Mouse (Mus musculus): ENCODE results near the gene Foxg1.

The Foxg1 gene

DNA sequence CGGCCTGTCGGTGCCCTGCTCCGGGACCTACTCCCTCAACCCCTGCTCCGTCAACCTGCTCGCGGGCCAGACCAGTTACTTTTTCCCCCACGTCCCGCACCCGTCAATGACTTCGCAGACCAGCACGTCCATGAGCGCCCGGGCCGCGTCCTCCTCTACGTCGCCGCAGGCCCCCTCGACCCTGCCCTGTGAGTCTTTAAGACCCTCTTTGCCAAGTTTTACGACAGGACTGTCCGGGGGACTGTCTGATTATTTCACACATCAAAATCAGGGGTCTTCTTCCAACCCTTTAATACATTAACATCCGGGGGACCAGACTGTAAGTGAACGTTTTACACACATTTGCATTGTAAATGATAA lies 3.2 kb downstream of the Foxg1 start:
- DNase-seq (ENCODE audit: low read depth, low spot score): no peak

- DNase-seq (ENCODE audit: low read depth, low spot score): no peak
Observed at GRCm38 (mm10) chr12:49386081-49386805, 3.8 kb downstream of the Foxg1 start.

DNA sequence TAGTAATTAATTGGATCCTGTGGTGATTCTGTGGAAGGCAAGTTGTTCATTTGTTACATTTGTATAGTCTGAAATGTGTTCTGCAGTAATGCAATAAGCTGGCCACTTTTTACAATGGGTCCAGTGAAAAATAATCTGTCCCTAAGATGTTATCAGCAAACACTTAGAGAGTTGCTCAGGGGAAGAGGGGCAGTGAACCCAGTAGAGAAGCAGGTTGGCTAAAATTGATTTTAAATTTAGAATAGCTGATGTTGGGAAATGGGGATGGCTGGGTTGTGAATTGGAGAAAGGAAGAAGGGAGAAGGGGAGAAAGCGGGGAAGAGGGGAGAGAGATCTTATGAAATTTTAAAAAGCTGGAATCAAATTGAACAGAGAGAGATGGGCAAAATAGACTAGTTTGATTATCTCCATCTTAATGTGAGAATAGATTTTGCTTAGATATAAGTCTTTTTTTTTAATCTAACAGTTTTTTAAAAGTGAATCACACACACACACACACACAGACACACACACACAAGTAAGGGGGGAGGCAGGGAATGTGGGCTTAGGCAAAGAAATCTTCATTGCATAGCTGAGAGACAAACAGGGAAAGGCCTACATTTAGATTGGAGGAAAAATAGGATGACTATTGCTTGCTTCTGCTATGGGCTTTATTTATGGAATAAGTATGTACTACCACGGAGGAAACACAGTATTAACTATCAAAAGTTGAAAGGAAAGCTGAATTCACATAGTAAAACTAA lies 5.6 kb downstream of the Foxg1 start:
- DNase-seq (ENCODE audit: low read depth, low spot score): no peak

GRCm38 (mm10) chr12:49389666-49390065 lies 7.2 kb downstream of the Foxg1 start:
- DNase-seq (ENCODE audit: low read depth, low spot score): no peak

GRCm38 (mm10) chr12:49390257-49390656 lies 7.8 kb downstream of the Foxg1 start:
- DNase-seq (ENCODE audit: low read depth, low spot score): no peak

GRCm38 (mm10) chr12:49390926-49391304 lies 8.5 kb downstream of the Foxg1 start:
- no peak for DNase-seq (ENCODE audit: low read depth, low spot score)

DNA sequence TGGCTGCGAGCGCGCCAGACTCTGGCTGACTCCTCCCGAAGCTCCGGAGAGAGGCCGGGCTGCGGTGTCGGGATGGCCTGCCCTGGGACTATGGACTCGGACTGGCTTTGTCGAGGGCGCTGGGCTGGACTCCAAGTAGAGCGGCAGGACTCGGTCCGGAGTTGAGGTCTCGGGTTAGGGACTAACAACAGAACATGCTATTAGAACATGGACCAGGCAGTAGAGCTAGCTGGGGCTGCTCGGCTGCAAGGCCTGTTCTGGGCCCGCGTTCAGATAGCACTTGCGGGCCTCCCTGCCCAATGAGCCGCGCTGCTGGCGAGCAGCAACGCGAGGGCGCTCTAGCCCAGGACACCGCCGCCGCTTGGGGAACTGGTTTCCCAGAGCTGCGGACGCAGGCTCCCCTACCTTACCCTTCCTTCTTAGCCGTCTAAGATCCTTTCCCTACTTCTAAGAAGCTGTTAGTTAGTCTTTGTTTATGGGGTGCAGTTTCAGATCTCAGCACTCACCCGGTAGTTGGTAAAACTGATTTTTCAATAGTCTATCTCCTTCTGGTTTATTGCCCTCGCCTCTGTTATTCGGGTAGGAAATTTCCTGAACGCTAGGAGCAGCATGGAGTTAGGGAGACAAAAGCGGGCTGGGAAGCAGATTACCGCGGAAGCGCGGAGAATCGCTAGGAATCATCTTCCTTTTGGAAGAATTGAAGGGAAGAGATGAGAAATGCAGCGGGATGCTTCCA lies 9.0 kb downstream of the Foxg1 start:
- DNase-seq (ENCODE audit: low read depth, low spot score): no peak

DNA sequence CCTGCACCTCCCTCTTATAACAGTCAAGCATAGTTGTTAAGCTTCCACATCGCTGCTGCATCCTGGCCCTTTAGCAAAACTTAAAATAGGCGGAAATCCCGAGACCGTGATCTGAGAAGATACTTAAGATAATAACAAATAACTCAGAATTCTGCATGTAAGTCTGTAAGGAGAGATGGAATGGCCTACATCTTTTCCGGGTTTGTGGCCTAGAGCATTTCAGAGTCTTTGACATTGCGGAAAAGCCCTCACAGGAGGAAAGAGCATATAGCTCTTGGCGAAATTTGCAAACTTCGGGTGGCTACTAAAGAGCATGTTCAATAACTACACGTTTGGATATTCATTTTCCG lies 9.6 kb downstream of the Foxg1 start:
- DNase-seq (ENCODE audit: low read depth, low spot score): no peak

GRCm38 (mm10) chr12:49392876-49393275 lies 10.4 kb downstream of the Foxg1 start:
- no peak for DNase-seq (ENCODE audit: low read depth, low spot score)

DNA sequence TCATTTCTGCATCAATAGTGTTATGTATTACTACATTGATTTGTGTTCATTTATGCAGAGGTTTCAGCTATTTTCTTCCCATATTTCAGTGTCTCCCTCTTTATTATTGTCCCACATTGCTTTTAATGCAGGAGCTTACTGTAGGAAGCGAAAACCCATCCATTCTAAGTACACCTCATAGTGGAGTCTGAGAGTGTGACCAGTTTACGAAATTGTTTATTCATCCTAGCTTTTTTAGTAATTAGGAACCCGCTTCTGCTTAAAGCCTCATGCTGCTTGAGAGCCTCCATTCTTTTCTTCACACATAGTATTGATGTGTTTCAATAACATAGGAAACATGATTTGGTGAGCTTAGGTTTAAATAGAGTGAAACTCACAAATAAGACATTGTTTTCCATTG lies 11.2 kb downstream of the Foxg1 start:
- no peak for DNase-seq (ENCODE audit: low read depth, low spot score)

DNA sequence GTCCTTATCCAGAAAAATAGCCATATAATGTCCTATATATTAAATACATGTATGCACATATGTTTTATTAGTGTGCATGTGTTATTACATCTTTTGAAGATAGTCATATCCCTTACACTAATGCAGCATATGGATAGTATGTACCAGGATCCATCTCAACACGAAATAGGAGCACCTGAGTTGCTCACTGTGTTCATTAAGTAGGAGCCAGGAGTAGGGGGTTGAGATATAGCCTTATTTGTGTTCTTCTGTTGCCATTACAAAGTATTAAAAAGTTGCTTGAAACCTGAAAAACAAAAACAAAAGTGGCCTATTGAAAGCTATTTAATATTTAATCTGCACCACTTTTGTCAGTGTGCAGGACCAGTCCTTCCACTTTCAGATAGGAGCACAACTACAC lies 11.7 kb downstream of the Foxg1 start:
- no peak for DNase-seq (ENCODE audit: low read depth, low spot score)

GRCm38 (mm10) chr12:49394836-49395235 lies 12.4 kb downstream of the Foxg1 start:
- DNase-seq (ENCODE audit: low read depth, low spot score): no peak

DNA sequence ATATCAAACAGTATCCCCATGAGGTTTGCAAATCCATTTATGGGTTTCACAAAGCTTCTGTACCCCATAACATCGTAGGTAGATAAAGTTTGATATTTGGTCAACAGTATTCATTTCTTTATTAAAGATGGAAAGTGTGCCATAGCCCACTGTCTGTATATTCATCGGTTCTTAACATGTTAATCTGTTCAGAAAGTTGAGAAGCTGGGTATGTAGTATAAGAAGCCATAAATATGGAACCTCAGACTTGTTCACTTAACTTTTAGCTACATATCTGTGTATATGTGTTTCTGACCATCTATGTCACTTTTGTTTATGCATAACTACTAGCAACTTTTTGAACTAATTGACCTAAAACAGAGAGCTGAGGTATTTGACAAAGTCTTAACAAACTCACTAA lies 13.5 kb downstream of the Foxg1 start:
- DNase-seq (ENCODE audit: low read depth, low spot score): no peak

DNA sequence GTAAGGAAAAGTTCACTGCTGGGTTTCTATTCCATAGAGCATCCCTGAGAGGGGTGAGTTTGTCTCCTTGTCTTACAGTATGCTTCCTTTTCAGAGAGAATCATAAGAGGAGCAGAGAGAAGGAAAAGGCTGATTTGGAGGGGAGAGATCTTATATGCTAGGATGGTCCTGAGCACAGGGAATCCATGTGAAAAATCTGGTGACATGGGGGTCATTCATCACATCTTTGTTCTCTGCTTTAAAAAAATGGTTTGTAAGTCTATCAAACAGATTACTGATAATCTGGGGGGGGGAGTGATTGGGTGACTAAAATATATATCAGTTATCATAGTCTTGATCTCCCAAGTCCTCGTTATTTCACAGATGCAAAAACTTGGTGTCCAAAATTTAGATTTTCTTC lies 14.3 kb downstream of the Foxg1 start:
- DNase-seq (ENCODE audit: low read depth, low spot score): no peak

DNA sequence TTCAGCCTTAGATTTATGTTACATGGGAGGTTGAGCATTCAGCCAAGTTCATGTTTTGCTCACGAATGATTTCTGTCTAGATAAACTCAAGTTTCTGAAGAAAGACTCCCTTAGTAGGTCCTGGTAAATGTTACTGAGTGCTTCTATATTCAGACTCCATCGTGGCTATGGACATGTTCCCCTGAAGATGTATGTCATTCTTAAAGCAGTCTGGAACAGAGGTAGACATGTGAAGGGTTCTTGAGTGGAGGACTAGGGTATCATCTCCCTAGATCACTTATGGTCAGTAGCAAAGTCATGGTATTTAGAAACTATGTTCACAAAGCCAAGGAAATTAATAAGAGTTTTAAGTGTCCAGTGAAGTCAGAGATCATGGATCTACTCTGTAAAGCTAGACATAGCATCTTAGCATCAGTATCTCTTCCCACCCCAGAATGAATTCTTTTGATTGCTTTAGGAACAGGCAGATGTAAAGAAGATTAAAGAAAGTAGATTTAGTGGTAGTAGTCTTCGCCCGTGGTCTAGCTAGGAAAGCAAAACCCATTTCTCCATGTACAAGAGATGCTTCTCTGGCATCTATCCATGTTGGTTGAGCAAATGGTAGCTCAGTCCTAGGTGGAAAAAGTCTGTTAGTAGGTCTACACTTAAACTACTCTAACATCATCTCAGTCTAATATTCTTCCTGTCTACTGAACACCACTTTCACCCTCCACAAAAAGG lies 15.1 kb downstream of the Foxg1 start:
- no peak for DNase-seq (ENCODE audit: low read depth, low spot score)

DNA sequence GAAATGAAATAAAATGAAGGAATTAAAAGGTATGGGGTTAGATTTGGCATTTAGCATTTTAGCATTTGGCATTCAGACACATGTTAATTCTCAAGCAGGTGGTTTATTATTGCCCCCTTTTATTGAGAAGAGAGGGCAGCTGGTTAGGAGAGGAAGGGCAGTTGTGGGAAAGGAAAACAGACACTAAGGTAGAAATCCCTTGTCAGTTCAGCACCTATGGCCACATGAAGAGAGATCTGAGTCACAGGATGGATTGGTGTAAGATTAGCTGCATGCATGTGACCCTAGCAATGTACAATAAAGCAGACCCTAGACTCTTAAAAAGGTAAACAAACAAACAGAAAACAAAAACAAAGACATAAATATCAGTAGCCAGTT lies 15.7 kb downstream of the Foxg1 start:
- DNase-seq (ENCODE audit: low read depth, low spot score): no peak

DNA sequence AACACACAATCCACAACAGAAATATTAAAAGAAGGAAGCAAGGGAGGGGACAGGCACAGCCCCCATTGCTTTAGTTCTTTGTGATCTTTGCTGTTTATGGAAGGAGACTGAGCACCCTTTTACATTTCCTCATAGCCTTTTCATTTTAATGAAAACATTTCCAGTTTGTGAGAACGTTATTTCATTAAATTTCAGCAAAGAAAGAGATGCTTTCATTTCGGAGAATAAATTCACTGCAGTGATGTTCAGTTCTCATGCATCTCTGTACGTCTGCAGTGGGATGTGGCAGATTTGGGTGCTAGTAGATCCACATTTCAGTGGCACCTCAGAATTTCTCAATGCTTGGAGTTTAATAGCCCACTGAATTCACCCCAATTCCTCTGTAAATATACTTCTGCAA lies 16.2 kb downstream of the Foxg1 start:
- DNase-seq (ENCODE audit: low read depth, low spot score): no peak

GRCm38 (mm10) chr12:49399611-49400010 lies 17.2 kb downstream of the Foxg1 start:
- DNase-seq (ENCODE audit: low read depth, low spot score): no peak

- no peak for DNase-seq (ENCODE audit: low read depth, low spot score)
Observed at GRCm38 (mm10) chr12:49400036-49400852, 17.8 kb downstream of the Foxg1 start.

DNA sequence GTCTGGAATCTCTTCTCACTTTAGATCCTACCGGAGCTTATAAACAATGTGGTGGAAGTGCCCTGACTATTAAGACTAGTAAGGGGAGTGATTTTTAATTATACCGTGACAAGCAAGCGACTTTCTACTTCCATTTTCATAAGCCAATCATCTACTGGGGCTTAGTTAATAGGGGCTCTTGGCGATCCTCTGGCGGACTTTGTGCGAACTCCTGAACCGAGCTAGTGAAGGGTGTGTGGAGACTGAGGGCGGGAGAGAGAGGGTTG lies 18.3 kb downstream of the Foxg1 start:
- no peak for DNase-seq (ENCODE audit: low read depth, low spot score)

GRCm38 (mm10) chr12:49401119-49401795 lies 18.8 kb downstream of the Foxg1 start:
- DNase-seq (ENCODE audit: low read depth, low spot score): no peak

Measured in telencephalon, adult 2 months (tissue).